Mouse (Mus musculus) spleen, embryonic (tissue): Measurements from ENCODE around the gene Stx6.

Experiments used
- CTCF ChIA-PET: fragments of 350-600 bp; sonication (Branson Sonifier 250); formaldehyde crosslinking; loops from one replicate; lab custom pipeline; 2022; lab: Charles Lee

Gene Stx6

GRCm38 (mm10) chr1:155205311-155205710, 46.8 kb downstream of the Stx6 start:
- CTCF ChIA-PET, result interaction anchor here (0.5 to 1.0 kb wide), 2 partner anchors 14 to 68 kb away, joined by 3 read pairs; no protein-coding TSS in a partner anchor

- CTCF ChIA-PET, result interaction anchor here (0.5 to 1.0 kb wide), 2 partner anchors 13 to 69 kb away, joined by 3 read pairs; no protein-coding TSS in a partner anchor
Observed at GRCm38 (mm10) chr1:155205822-155206660, 47.5 kb downstream of the Stx6 start.

GRCm38 (mm10) chr1:155207859-155208258, 49.3 kb downstream of the Stx6 start:
- CTCF ChIA-PET, result no interaction called here

GRCm38 (mm10) chr1:155210011-155210763, 51.7 kb downstream of the Stx6 start:
- CTCF ChIA-PET, result no interaction called here

GRCm38 (mm10) chr1:155211017-155211416, 52.5 kb downstream of the Stx6 start:
- CTCF ChIA-PET, result no interaction called here

- CTCF ChIA-PET, result no interaction called here
Observed at GRCm38 (mm10) chr1:155212081-155212480, 53.6 kb downstream of the Stx6 start.

- CTCF ChIA-PET, result no interaction called here
Observed at GRCm38 (mm10) chr1:155212493-155212892, 54.0 kb downstream of the Stx6 start.

- CTCF ChIA-PET, result no interaction called here
Observed at GRCm38 (mm10) chr1:155212936-155213774, 54.6 kb downstream of the Stx6 start.

- CTCF ChIA-PET, result interaction anchor here (0.6 kb wide), 1 partner anchor 302 kb away, joined by 11 read pairs; no protein-coding TSS in a partner anchor
Observed at GRCm38 (mm10) chr1:155213912-155214311, 55.4 kb downstream of the Stx6 start.

- CTCF ChIA-PET, result no interaction called here
Observed at GRCm38 (mm10) chr1:155215066-155215764, 56.7 kb downstream of the Stx6 start.

- CTCF ChIA-PET, result interaction anchor here (1.6 kb wide), 1 partner anchor 121 kb away, joined by 4 read pairs; no protein-coding TSS in a partner anchor
Observed at GRCm38 (mm10) chr1:155216313-155216712, 57.8 kb downstream of the Stx6 start.

- CTCF ChIA-PET, result interaction anchor here (1.6 kb wide), 1 partner anchor 121 kb away, joined by 4 read pairs; no protein-coding TSS in a partner anchor
Observed at GRCm38 (mm10) chr1:155216844-155217243, 58.3 kb downstream of the Stx6 start.

- CTCF ChIA-PET, result interaction anchor here (0.6 to 1.6 kb wide), 4 partner anchors 122 to 223 kb away, joined by 3 to 5 read pairs (median 4); no protein-coding TSS in a partner anchor
Observed at GRCm38 (mm10) chr1:155217865-155218541, 59.5 kb downstream of the Stx6 start.

- CTCF ChIA-PET, result interaction anchor here (0.6 to 1.0 kb wide), 3 partner anchors 14 to 222 kb away, joined by 3 to 5 read pairs (median 3); no protein-coding TSS in a partner anchor
Observed at GRCm38 (mm10) chr1:155218924-155219323, 60.4 kb downstream of the Stx6 start.

- CTCF ChIA-PET, result interaction anchor here (0.5 to 0.9 kb wide), 4 partner anchors 143 to 434 kb away, joined by 3 to 5 read pairs (median 3); partner anchors contain the start of gene Cacna1e
Observed at GRCm38 (mm10) chr1:155222101-155222669, 63.7 kb downstream of the Stx6 start.

- CTCF ChIA-PET, result interaction anchor here (0.7 to 1.2 kb wide), 3 partner anchors 47 to 435 kb away, joined by 3 to 4 read pairs (median 4); no protein-coding TSS in a partner anchor
Observed at GRCm38 (mm10) chr1:155223036-155223435, 64.5 kb downstream of the Stx6 start.

GRCm38 (mm10) chr1:155223849-155224554, 65.5 kb downstream of the Stx6 start:
- CTCF ChIA-PET, result interaction anchor here (0.6 to 1.4 kb wide), 4 partner anchors 33 to 436 kb away, joined by 3 to 7 read pairs (median 4); no protein-coding TSS in a partner anchor
